Mouse (Mus musculus) CH12.LX (cell line): ENCODE results near the gene Pbx2. TPM values are rescaled to one million over a fixed set of nuclear protein-coding genes. Genes with fewer than 3 reads are reported as not detected.
A peak's percentile ranks its signal among the peaks of the same experiment; 100 is the strongest.

Source experiments
- DNase-seq: peaks from one replicate; pipeline ENCODE4 v3.0.0-alpha.2; 2013; ENCODE audit errors: extremely low read depth
- H3K27ac ChIP-seq: 2 replicates; pipeline ENCODE4 v1.5.1; 2012; ENCODE audit warnings: low read depth, mild to moderate bottlenecking, control low read depth, moderate library complexity; ENCODE audit not compliant: insufficient read depth
- H3K27me3 ChIP-seq: replicated peaks from 2 replicates; pipeline ENCODE3; 2012; ENCODE audit warnings: inconsistent platforms
- H3K36me3 ChIP-seq, 2 experiments: replicated peaks in 1 of 2; 2 replicates each; pipeline versions ENCODE3 to v1.6.1; 2012; ENCODE audit warnings: inconsistent platforms in 1 of 2, low read length in 1 of 2, mild to moderate bottlenecking in 1 of 2, mixed read lengths in 1 of 2, moderate library complexity in 1 of 2; ENCODE audit not compliant: control insufficient read depth in 1 of 2, insufficient read depth in 1 of 2
- H3K4me1 ChIP-seq, 2 experiments: 2 replicates each; pipeline ENCODE4 v1.6.1; 2012; ENCODE audit warnings: inconsistent platforms in 1 of 2, moderate library complexity in 1 of 2; ENCODE audit not compliant: insufficient read depth in 2 of 2, control insufficient read depth in 1 of 2
- H3K4me2 ChIP-seq: 2 replicates; pipeline ENCODE4 v1.6.1; 2012; ENCODE audit warnings: low read depth, mild to moderate bottlenecking, control low read depth; ENCODE audit not compliant: poor library complexity, insufficient read depth, severe bottlenecking
- H3K4me3 ChIP-seq, 3 experiments: fragments of 150-350 bp in 1 of 3; sonication (generic) in 1 of 3; replicated peaks in 1 of 3; 2 replicates each; pipeline versions ENCODE3 to v1.5.1; 2011 to 2012; ENCODE audit warnings: low read depth in 2 of 3, low read length in 2 of 3, mild to moderate bottlenecking in 2 of 3, moderate library complexity in 2 of 3, control low read depth in 1 of 3, improper control_type of control experiment in 1 of 3, inconsistent platforms in 1 of 3, mixed read lengths in 1 of 3; ENCODE audit not compliant: poor library complexity in 1 of 3
- H3K79me2 ChIP-seq: replicated peaks from 2 replicates; pipeline ENCODE4 v1.6.1; 2012; ENCODE audit warnings: mild to moderate bottlenecking, moderate library complexity; ENCODE audit not compliant: control insufficient read depth, poor library complexity, insufficient read depth, severe bottlenecking; ENCODE audit errors: extremely low read depth
- H3K9ac ChIP-seq: 2 replicates; pipeline ENCODE4 v1.6.1; 2012; ENCODE audit warnings: low read depth, mild to moderate bottlenecking, control low read depth, moderate library complexity; ENCODE audit not compliant: insufficient read depth
- H3K9me3 ChIP-seq: replicated peaks from 2 replicates; pipeline ENCODE3; 2012; ENCODE audit warnings: low read length, inconsistent platforms, mixed read lengths
- CHD1 ChIP-seq: IDR thresholded peaks from 2 replicates; pipeline ENCODE4 v1.6.1; 2012; ENCODE audit warnings: low read depth, low read length, improper control_type of control experiment, inconsistent platforms
- CHD2 ChIP-seq: IDR thresholded peaks from 2 replicates; pipeline ENCODE4 v1.6.1; 2011; ENCODE audit warnings: low read length, improper control_type of control experiment
- CTCF ChIP-seq, 2 experiments: IDR thresholded peaks in 1 of 2; conservative IDR thresholded peaks in 1 of 2; 2 replicates each; pipeline ENCODE4 v1.5.1; 2011 to 2012; ENCODE audit warnings: low read depth in 2 of 2, low read length in 2 of 2, improper control_type of control experiment in 1 of 2, inconsistent platforms in 1 of 2, mild to moderate bottlenecking in 1 of 2, moderate library complexity in 1 of 2
- ELF1 ChIP-seq: IDR thresholded peaks from 2 replicates; pipeline ENCODE4 v1.6.1; 2014; ENCODE audit warnings: low read depth, mild to moderate bottlenecking, inconsistent platforms, low read length, improper control_type of control experiment
- EP300 ChIP-seq: IDR thresholded peaks from 2 replicates; pipeline ENCODE4 v1.6.1; 2011; ENCODE audit warnings: low read length, improper control_type of control experiment
- HCFC1 ChIP-seq: IDR thresholded peaks from 2 replicates; pipeline ENCODE4 v1.6.1; 2012; ENCODE audit warnings: low read depth, mild to moderate bottlenecking, inconsistent platforms, low read length, improper control_type of control experiment
- IRF4 ChIP-seq: IDR thresholded peaks from 2 replicates; pipeline ENCODE4 v1.6.1; 2014; ENCODE audit warnings: low read depth, mild to moderate bottlenecking, inconsistent platforms, low read length, improper control_type of control experiment
- MAFK ChIP-seq: IDR thresholded peaks from 2 replicates; pipeline ENCODE4 v1.6.1; 2011; ENCODE audit warnings: low read length, improper control_type of control experiment; ENCODE audit not compliant: insufficient replicate concordance
- MAZ ChIP-seq: IDR thresholded peaks from 2 replicates; pipeline ENCODE4 v1.6.1; 2012; ENCODE audit warnings: low read depth, mild to moderate bottlenecking, inconsistent platforms, low read length, improper control_type of control experiment, moderate library complexity
- MEF2A ChIP-seq: IDR thresholded peaks from 2 replicates; pipeline ENCODE4 v1.6.1; 2014; ENCODE audit warnings: low read depth, mild to moderate bottlenecking, inconsistent platforms, low read length, improper control_type of control experiment, borderline replicate concordance
- MXI1 ChIP-seq: IDR thresholded peaks from 2 replicates; pipeline ENCODE4 v1.6.1; 2011; ENCODE audit warnings: mild to moderate bottlenecking, low read depth, low read length, improper control_type of control experiment
- MYC ChIP-seq: IDR thresholded peaks from 2 replicates; pipeline ENCODE4 v1.6.1; 2011; ENCODE audit warnings: low read depth, mild to moderate bottlenecking, improper control_type of control experiment, low read length
- POLR2AphosphoS2 ChIP-seq: IDR thresholded peaks from 2 replicates; pipeline ENCODE4 v1.6.1; 2011; ENCODE audit warnings: low read depth, low read length, improper control_type of control experiment
- SMC3 ChIP-seq: IDR thresholded peaks from 2 replicates; pipeline ENCODE4 v1.6.1; 2011; ENCODE audit warnings: low read depth, low read length, improper control_type of control experiment
- UBTF ChIP-seq: IDR thresholded peaks from 2 replicates; pipeline ENCODE4 v1.6.1; 2012; ENCODE audit warnings: low read depth, mild to moderate bottlenecking, inconsistent platforms, low read length, improper control_type of control experiment, moderate library complexity
- ZNF384 ChIP-seq: IDR thresholded peaks from 2 replicates; pipeline ENCODE4 v1.6.1; 2012; ENCODE audit warnings: low read depth, low read length, improper control_type of control experiment, inconsistent platforms
- dilution Hi-C: fragments of 300-500 bp; cut with MboI; formaldehyde crosslinking; loops from 2 replicates; pipeline ENCODE4 v1.14.3; 2020; ENCODE audit warnings: low sequenced_read_pairs; ENCODE audit not compliant: extremely low pct_unique_long_range_greater_than_20kb, extremely low pct_ligation_motif_present
- in situ Hi-C: fragments of 300-500 bp; cut with MboI; formaldehyde crosslinking; loops from 3 replicates; pipeline ENCODE4 v1.14.3; 2019; ENCODE audit warnings: low sequenced_read_pairs, low pct_ligation_motif_present, low pct_unique_long_range_greater_than_20kb, mixed read lengths
- polyA plus RNA-seq: library from polyadenylated mRNA; unstranded; fragments of >175 nt; gene quantifications from 2 replicates; pipeline ENCODE4 v1.2.1, GENCODE M21; 2012; ENCODE audit warnings: low read depth; ENCODE audit not compliant: insufficient read length
- total RNA-seq, 2 experiments: library from RNA; depleted of rRNA; stranded (reverse); fragments of 300-350 nt in 1 of 2; fragments of >200 nt in 1 of 2; gene quantifications; 2 replicates each; pipeline ENCODE4 v1.2.3; 2012 to 2014

Pbx2 gene
- total and polyA plus RNA-seq, 3 experiments, result 30.0 to 50.5 (median 41.0) TPM

GRCm38 (mm10) chr17:34576577-34576976 is 14.5 kb upstream of the Pbx2 start:
- H3K36me3 ChIP-seq, result no peaks in the 10 kb centered on the region
- no peak for TF ChIP-seq CHD2
- no peak for TF ChIP-seq ELF1
- TF ChIP-seq POLR2AphosphoS2, result no peak
- TF ChIP-seq HCFC1, result no peak
- TF ChIP-seq MEF2A, result no peak
- TF ChIP-seq SMC3, result no peak
- no peak for TF ChIP-seq ZNF384
- no peak for TF ChIP-seq IRF4
- TF ChIP-seq MYC, result no peak
- TF ChIP-seq MXI1, result no peak
- no peak for TF ChIP-seq MAZ
- no peak for TF ChIP-seq CTCF (conservative IDR thresholded peaks at IDR 0.05 in 1 of 2, IDR thresholded peaks at IDR 0.05 in 1 of 2; ENCODE audit: low read depth in 2 of 2, low read length in 2 of 2)
- no peak for TF ChIP-seq UBTF
- H3K4me3 ChIP-seq, result no peak overlapping the region
- H3K9me3 ChIP-seq, result peaks cover 4% of the 10 kb centered on the region
- H3K79me2 ChIP-seq, result no peaks in the 10 kb centered on the region
- H3K4me1 ChIP-seq, result peaks cover 4 to 19% of the 10 kb centered on the region in 2 experiments
- in situ Hi-C loops (no loop called here), dilution Hi-C loops (no loop called here)
- no peak overlapping the region for H3K9ac ChIP-seq
- H3K27ac ChIP-seq, result no peak overlapping the region
- no peak overlapping the region for H3K4me2 ChIP-seq
- no peak for DNase-seq
- H3K27me3 ChIP-seq, result peaks cover 4% of the 10 kb centered on the region

GRCm38 (mm10) chr17:34578070-34578469 is 13.0 kb upstream of the Pbx2 start:
- peaks cover 4 to 19% of the 10 kb centered on the region in 2 experiments for H3K4me1 ChIP-seq
- dilution Hi-C loops (no loop called here), in situ Hi-C loops (no loop called here)
- H3K4me2 ChIP-seq, result no peak overlapping the region
- DNase-seq, result peak; percentile 59
- no peak for TF ChIP-seq MAFK
- no peak for TF ChIP-seq CTCF (conservative IDR thresholded peaks at IDR 0.05 in 1 of 2, IDR thresholded peaks at IDR 0.05 in 1 of 2; ENCODE audit: low read depth in 2 of 2, low read length in 2 of 2)
- TF ChIP-seq CHD1, result no peak
- peak; percentile 76 for TF ChIP-seq IRF4
- TF ChIP-seq EP300, result peak; percentile 70
- no peaks in the 10 kb centered on the region for H3K36me3 ChIP-seq
- peaks cover 6% of the 10 kb centered on the region for H3K27me3 ChIP-seq
- H3K9me3 ChIP-seq, result no peaks in the 10 kb centered on the region
- no peak overlapping the region for H3K4me3 ChIP-seq
- no peak overlapping the region for H3K27ac ChIP-seq
- no peak overlapping the region for H3K9ac ChIP-seq
- no peaks in the 10 kb centered on the region for H3K79me2 ChIP-seq
